Mouse (Mus musculus): ENCODE measurements around the gene Kdm5a. TPM values are rescaled to one million over a fixed set of nuclear protein-coding genes. Genes with fewer than 3 reads are reported as not detected.

The Kdm5a gene
- polyA plus RNA-seq, 1 experiment from 2014 or later = 43.3 TPM

- ATAC-seq (ENCODE audit: insufficient number of reproducible peaks, low FRiP score, low TSS enrichment, low read depth) = peak; percentile 67; the same call in 1 of the 2 replicates
- Histone ChIP-seq H3K27me3 (peaks cover 45% of the 10 kb centered on the region), H3K4me3 (peak within 1 kb of the TSS; percentile 66), H3K36me3 (no peaks in the 10 kb centered on the region), H3K4me2 (peak within 1 kb of the TSS; percentile 99), H3K27ac (no peak within 1 kb of the TSS), H3K4me1 (peaks cover 25% of the 10 kb centered on the region), H3K9ac (peak within 1 kb of the TSS; percentile 37), H3K9me3 (no peaks in the 10 kb centered on the region)
- under 1% methylated on average over 79 of the region's 84 CpGs for WGBS
Observed at GRCm38 (mm10) chr6:120493374-120494181, 129.7 kb downstream of the Kdm5a start, which contains the start of gene Tmem121b. Tmem121b (minus strand) TSS chr6:120493807.

Other genes with a start within 250 kb of the Kdm5a start
- 0.40 and 0.77 TPM in 2 replicates for gene D330020A13Rik, start 69.8 kb upstream of the Kdm5a start, polyA plus RNA-seq (2015; fragmentation: Nextera tagmentation; extraction: Ambion mirVana)
- gene B4galnt3, start 69.6 kb upstream of the Kdm5a start, polyA plus RNA-seq (2015; fragmentation: Nextera tagmentation; extraction: Ambion mirVana) = 1.1 and 1.3 TPM in 2 replicates
- 21.8 and 22.7 TPM in 2 replicates for gene Ccdc77, start 250 bp downstream of the Kdm5a start, polyA plus RNA-seq (2015; fragmentation: Nextera tagmentation; extraction: Ambion mirVana)
- 8.1 and 8.7 TPM in 2 replicates for gene Il17ra, start 99.1 kb downstream of the Kdm5a start, polyA plus RNA-seq (2015; fragmentation: Nextera tagmentation; extraction: Ambion mirVana)
- gene Tmem121b, start 129.7 kb downstream of the Kdm5a start, polyA plus RNA-seq (2015; fragmentation: Nextera tagmentation; extraction: Ambion mirVana) = 0.05 TPM in 1 of 2 replicates, not detected in the other
- 16.2 and 16.9 TPM in 2 replicates for gene Hdhd5, start 167.2 kb downstream of the Kdm5a start, polyA plus RNA-seq (2015; fragmentation: Nextera tagmentation; extraction: Ambion mirVana)